Mouse (Mus musculus) lung, embryonic 15.5 days (tissue): ENCODE results near the gene Fam222a. TPM values are rescaled to one million over a fixed set of nuclear protein-coding genes. Genes with fewer than 3 reads are reported as not detected.
A peak's percentile ranks its signal among the peaks of the same experiment; 100 is the strongest.

Experiments used
- ATAC-seq: fragments of 200-750 bp; cut with Nextera tagmentation; 2 replicates; pipeline ENCODE4 v1.8.0; 2017; ENCODE audit warnings: moderate number of reproducible peaks, borderline replicate concordance; ENCODE audit not compliant: low FRiP score, low TSS enrichment; ENCODE audit errors: extremely low read depth
- H3K27ac ChIP-seq: fragments of 300-500 bp; sonication (generic); 2 replicates; pipeline ENCODE4 v1.5.1; 2015; ENCODE audit warnings: moderate library complexity, mild to moderate bottlenecking, inconsistent platforms
- H3K27me3 ChIP-seq: fragments of 300-500 bp; sonication (generic); 2 replicates; pipeline ENCODE4 v1.6.1; 2015; ENCODE audit warnings: inconsistent platforms
- H3K36me3 ChIP-seq: fragments of 300-500 bp; sonication (generic); 2 replicates; pipeline ENCODE4 v1.6.1; 2015; ENCODE audit warnings: inconsistent platforms
- H3K4me1 ChIP-seq: fragments of 300-500 bp; sonication (generic); 2 replicates; pipeline ENCODE4 v1.6.1; 2015; ENCODE audit warnings: inconsistent platforms
- H3K4me2 ChIP-seq: fragments of 300-500 bp; sonication (generic); 2 replicates; pipeline ENCODE4 v1.6.1; 2015; ENCODE audit warnings: inconsistent platforms, mild to moderate bottlenecking, moderate library complexity
- H3K4me3 ChIP-seq: fragments of 300-500 bp; sonication (generic); 2 replicates; pipeline ENCODE4 v1.5.1; 2015; ENCODE audit warnings: mild to moderate bottlenecking, inconsistent platforms
- H3K9ac ChIP-seq: fragments of 300-500 bp; sonication (generic); 2 replicates; pipeline ENCODE4 v1.6.1; 2015; ENCODE audit warnings: inconsistent platforms
- H3K9me3 ChIP-seq: fragments of 300-500 bp; sonication (generic); 2 replicates; pipeline ENCODE4 v1.6.1; 2016; ENCODE audit warnings: inconsistent platforms
- WGBS: fragments of 180-500 bp; shearing (Covaris S2); methylation state at CpG from one replicate; pipeline ENCODE4 v1.1.7; 2015; 5-methylcytosine and 5-hydroxymethylcytosine counted together
- polyA plus RNA-seq: library from polyadenylated mRNA; unstranded; fragments of >200 nt; fragmentation: Nextera tagmentation; extraction: Ambion mirVana; gene quantifications from 2 replicates; pipeline ENCODE4 v1.2.1, GENCODE M21; 2015

Gene Fam222a
- polyA plus RNA-seq, 1 experiment from 2014 or later: 2.1 TPM

DNA sequence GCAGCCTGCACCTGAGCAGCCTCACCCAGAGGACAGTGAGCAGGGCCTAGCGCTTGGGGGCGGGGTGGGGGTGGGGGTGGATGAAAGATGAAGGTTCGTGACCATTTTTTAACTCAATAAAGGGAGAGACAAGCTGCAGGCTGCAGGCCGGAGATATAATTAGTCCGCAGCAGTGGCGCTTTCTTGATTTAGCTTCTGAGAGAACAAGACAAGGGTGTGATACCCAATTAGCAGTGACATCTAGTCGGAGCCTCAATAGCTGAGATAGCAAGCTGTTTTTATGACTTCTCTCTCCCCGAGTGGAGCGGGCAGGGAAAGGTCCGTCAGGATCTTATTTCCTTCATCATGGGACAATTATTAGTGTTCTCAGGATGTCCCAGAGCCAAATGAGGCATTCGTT, 7.2 kb downstream of the Fam222a start:
- no peak overlapping the region for H3K27ac ChIP-seq
- H3K4me1 ChIP-seq: peaks cover 55% of the 10 kb centered on the region
- H3K4me3 ChIP-seq: no peak overlapping the region
- no peaks in the 10 kb centered on the region for H3K36me3 ChIP-seq
- no peak for ATAC-seq
- 53% methylated on average over 11 of the region's 11 CpGs for WGBS
- no peaks in the 10 kb centered on the region for H3K9me3 ChIP-seq
- H3K4me2 ChIP-seq: no peak overlapping the region
- H3K27me3 ChIP-seq: peaks cover 22% of the 10 kb centered on the region
- no peak overlapping the region for H3K9ac ChIP-seq

DNA sequence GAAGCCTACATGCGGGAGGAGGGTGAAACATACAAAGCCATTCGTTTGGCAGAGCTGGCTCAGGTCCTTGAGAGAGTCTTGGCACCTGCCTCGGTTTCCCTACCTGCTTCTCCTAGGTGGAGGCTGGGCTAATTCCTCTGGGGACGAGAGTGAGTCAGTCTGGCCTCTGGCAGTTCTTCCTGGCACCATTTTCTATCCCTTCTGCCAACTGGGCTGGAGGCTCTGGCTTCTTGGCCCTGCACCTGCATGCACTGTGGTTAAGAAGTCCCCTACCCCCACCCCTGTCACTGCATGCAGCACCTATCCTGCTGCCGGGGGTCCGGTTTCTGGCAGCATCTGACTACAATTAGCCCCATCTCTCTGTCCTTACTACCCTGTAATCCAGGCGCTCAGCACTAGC, 7.7 kb downstream of the Fam222a start:
- no peak overlapping the region for H3K4me2 ChIP-seq
- peaks cover 18% of the 10 kb centered on the region for H3K27me3 ChIP-seq
- 82% methylated on average over 7 of the region's 7 CpGs for WGBS
- ATAC-seq: no peak
- H3K4me1 ChIP-seq: peaks cover 50% of the 10 kb centered on the region
- no peak overlapping the region for H3K9ac ChIP-seq
- H3K36me3 ChIP-seq: no peaks in the 10 kb centered on the region
- no peak overlapping the region for H3K27ac ChIP-seq
- H3K9me3 ChIP-seq: no peaks in the 10 kb centered on the region
- H3K4me3 ChIP-seq: no peak overlapping the region

DNA sequence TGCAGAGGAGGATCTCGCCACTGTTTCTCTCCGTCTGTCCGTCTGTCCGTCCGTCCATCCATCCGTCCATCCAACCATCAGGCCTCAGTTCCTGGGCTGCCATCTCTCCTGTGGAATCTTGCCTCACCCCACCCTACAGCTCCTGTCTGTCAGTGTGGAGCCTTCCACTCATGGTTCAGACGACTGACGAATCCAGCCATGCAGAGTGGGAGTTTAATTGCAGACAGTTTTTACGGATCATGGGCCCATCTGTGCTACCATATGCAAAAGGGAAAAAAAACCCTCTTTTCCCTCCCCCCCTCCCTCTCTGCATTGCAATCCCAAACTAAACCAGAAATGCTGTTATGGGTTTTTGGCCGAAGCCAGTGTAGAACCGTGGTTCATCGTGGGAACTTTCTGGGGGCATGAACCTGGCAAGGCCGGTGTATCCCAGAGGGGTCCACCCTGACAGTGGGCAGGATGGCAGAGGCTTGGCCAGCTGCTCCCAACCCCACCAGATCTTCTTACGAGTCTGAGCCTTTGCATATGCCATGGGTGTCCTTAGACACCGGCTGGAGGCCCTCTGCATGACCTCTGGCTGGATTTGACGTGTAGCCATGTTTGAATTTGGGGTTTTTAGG, 8.3 kb downstream of the Fam222a start:
- H3K9me3 ChIP-seq: no peaks in the 10 kb centered on the region
- no peak overlapping the region for H3K4me3 ChIP-seq
- WGBS: 89% methylated on average over 16 of the region's 16 CpGs
- H3K9ac ChIP-seq: no peak overlapping the region
- H3K4me2 ChIP-seq: no peak overlapping the region
- ATAC-seq: no peak
- peaks cover 47% of the 10 kb centered on the region for H3K4me1 ChIP-seq
- no peaks in the 10 kb centered on the region for H3K36me3 ChIP-seq
- H3K27me3 ChIP-seq: peaks cover 13% of the 10 kb centered on the region
- H3K27ac ChIP-seq: no peak overlapping the region

DNA sequence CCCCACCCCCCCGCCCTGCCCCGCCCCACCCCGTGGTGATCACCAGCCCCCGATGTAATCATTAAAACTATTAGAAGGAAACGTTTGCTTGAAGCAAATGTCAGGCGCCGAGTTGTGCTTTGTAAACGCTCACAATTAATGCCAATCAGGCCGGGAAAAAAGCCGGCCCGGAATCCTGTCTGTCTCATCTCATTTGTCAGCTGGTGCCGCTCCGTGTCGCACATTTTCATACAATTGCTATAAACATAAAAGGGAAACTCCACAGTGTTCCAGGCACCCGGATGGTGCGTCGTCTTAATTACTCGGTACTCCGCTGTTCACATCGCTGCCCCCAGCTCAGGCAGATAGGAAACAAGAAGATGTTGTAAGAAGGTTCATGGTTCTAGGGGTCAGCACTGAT, 10.5 kb downstream of the Fam222a start:
- Histone ChIP-seq H3K9me3 (no peaks in the 10 kb centered on the region), H3K4me1 (peaks cover 39% of the 10 kb centered on the region), H3K36me3 (no peaks in the 10 kb centered on the region), H3K4me2 (no peak overlapping the region), H3K27me3 (no peaks in the 10 kb centered on the region), H3K9ac (no peak overlapping the region), H3K27ac (no peak overlapping the region), H3K4me3 (no peak overlapping the region)
- no peak for ATAC-seq
- 43% methylated on average over 20 of the region's 20 CpGs for WGBS

DNA sequence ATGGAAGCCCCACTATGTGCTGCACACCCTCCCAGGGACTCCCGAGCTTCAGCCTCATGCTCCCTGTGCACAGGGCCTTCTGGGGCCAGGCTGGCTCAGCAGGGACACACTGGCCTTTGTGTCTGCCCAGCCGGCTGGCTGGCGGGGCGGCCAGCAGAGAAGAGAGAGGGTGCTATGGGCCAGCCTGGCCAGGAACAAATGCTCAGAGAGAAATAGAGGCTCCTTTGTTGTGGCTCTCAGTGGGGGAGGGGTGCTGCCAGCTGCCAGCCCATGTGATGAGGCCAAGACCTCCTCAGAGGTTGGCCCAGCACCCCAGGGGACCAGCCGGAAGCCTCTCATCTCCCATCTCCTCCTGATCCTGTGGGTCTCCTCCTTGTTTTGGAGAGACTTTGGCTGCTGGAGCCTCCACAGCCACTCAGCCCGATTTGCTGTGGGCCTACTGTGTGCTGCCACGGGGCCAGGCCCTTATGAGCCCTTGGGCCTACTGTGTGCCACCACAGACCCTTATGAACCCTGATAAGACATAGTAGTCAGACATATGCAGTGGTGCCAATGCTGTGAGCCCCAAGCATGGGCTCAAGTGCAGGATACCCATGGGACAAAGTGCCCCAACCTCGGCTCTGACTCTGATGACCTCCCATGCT, 12.0 kb downstream of the Fam222a start:
- ATAC-seq: no peak
- Histone ChIP-seq H3K4me1 (peaks cover 37% of the 10 kb centered on the region), H3K4me2 (no peak overlapping the region), H3K9me3 (no peaks in the 10 kb centered on the region), H3K27ac (no peak overlapping the region), H3K36me3 (no peaks in the 10 kb centered on the region), H3K9ac (no peak overlapping the region), H3K27me3 (no peaks in the 10 kb centered on the region), H3K4me3 (no peak overlapping the region)
- WGBS: 61% methylated on average over 8 of the region's 8 CpGs

DNA sequence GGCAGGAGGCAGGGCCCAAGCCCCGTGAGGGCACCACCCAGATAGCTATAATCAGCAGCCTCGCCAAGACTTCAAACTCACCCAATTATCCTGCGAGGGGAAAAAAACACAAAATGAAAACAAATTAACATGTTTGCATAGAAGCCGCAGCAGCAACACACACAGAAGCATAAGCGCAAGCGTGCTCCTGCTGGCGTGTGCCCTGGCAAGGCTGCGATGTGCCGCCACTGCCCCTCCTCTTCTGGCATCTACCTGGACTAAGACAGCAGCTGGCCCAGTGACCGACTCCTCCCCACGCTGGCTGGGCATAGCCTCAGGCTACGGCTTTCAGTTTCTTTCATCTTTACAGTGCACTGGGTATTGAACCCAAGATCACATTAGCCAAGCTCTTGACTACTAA, 13.7 kb downstream of the Fam222a start:
- no peak overlapping the region for H3K27ac ChIP-seq
- no peak for ATAC-seq
- 62% methylated on average over 12 of the region's 12 CpGs for WGBS
- H3K4me2 ChIP-seq: no peak overlapping the region
- no peaks in the 10 kb centered on the region for H3K9me3 ChIP-seq
- peaks cover 43% of the 10 kb centered on the region for H3K4me1 ChIP-seq
- no peaks in the 10 kb centered on the region for H3K27me3 ChIP-seq
- H3K36me3 ChIP-seq: no peaks in the 10 kb centered on the region
- no peak overlapping the region for H3K9ac ChIP-seq
- no peak overlapping the region for H3K4me3 ChIP-seq

DNA sequence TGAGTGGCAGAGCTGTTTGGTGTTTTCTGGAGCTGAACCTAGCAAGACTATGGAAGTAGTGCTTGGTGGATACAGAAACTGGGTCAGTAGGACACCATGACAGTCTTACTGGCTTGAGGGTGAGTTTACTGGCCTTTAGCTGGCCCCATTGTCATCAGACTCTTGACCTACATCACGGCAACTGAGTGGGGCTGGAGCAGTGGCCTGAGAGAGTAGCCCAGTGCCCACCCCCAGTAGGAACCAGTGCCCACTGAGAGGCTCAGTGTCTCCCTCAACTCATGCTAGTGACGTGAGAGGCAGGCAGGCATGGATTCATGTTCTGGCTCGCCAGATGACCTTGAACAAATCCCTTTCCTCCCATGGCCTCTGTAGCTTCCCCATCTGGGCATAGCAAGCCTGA, 15.2 kb downstream of the Fam222a start:
- Histone ChIP-seq H3K4me1 (peaks cover 49% of the 10 kb centered on the region), H3K4me2 (no peak overlapping the region), H3K36me3 (no peaks in the 10 kb centered on the region), H3K9me3 (no peaks in the 10 kb centered on the region), H3K27me3 (no peaks in the 10 kb centered on the region), H3K9ac (no peak overlapping the region), H3K27ac (no peak overlapping the region), H3K4me3 (no peak overlapping the region)
- 83% methylated on average over 3 of the region's 3 CpGs for WGBS
- no peak for ATAC-seq

DNA sequence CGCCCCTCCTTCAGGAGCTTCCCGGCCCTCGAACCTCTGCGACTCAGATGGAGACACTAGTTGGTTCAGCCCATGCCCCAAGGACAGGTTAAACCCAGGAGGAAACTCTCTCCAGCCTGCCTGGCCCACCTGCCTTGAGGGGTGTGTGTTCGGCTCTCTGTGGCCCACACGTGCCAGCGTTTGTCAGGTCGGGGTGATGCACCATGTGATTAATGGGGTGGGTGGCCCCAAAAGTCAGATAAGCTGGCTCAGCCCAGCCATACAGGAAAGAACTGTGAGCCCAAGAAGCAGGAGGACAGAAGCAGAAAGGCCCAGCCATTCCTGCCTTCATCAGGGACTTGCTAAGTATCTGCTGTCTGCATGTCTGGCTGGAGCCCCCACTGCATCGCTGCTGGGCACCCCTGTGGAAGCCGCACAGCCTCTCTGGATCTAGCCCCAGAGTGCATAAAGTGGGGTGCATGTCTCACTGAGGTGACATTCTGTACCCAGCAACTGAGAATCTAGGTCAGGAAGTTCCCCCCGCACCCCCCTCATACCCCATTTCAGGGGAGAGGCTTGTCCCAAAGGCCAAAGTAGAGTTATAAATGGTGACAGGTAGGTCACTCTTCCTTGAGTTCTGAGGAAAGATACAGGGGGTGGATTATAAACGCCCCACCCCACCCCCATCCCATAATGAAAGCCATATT, 15.8 kb downstream of the Fam222a start:
- no peaks in the 10 kb centered on the region for H3K27me3 ChIP-seq
- WGBS: 51% methylated on average over 12 of the region's 12 CpGs
- 0 out of 2 replicates have a peak overlapping the region, but pooled peaks have one; percentile 37 for H3K27ac ChIP-seq
- H3K4me1 ChIP-seq: peaks cover 51% of the 10 kb centered on the region
- ATAC-seq: no peak
- no peak overlapping the region for H3K4me2 ChIP-seq
- H3K9ac ChIP-seq: no peak overlapping the region
- H3K36me3 ChIP-seq: no peaks in the 10 kb centered on the region
- no peak overlapping the region for H3K4me3 ChIP-seq
- H3K9me3 ChIP-seq: no peaks in the 10 kb centered on the region

DNA sequence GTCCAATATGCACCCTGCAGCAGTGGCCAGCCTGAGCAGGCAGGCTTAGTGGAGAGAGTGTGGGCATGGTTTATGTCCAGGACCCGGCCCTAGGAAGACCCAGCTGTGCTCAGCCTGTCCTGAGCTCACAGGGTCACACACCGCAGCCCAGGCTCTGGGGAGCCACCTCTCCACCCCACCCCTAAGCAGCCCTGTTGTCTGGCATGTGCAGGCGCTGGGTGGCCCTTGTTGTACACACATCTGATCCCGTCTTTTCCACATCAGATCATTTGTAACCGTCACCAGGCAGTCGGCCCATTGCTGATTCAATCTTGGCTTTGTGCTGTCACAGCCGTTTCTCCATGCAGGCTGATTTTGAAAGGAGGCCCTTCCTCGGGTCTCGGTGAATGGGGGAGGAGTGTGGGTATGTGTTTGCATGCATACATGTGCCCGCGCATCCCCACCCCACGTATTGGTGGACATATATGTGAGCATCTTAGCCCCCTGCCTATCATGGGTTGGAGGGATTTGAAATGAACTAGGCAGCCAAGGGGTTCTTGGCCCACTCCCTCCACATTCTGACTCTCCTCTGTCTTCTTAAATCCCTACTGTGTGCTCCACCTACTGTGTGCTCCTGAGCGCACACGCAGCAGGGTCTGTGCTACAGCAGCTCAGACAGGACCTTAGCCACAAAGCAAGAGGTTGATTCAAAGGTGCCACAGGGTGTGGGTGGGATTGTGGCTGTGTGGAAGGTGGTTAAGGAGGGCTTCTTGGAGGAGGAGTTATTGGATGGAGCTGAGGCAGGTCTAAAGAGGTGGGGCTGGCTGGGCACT, 16.7 kb downstream of the Fam222a start:
- H3K4me3 ChIP-seq: no peak overlapping the region
- H3K4me2 ChIP-seq: no peak overlapping the region
- H3K36me3 ChIP-seq: no peaks in the 10 kb centered on the region
- H3K4me1 ChIP-seq: peaks cover 60% of the 10 kb centered on the region
- peak; percentile 63; the same call in 1 of the 2 replicates for ATAC-seq
- no peaks in the 10 kb centered on the region for H3K27me3 ChIP-seq
- H3K27ac ChIP-seq: peak overlapping the region; percentile 45; the same call in 1 of the 2 replicates
- WGBS: 44% methylated on average over 14 of the region's 14 CpGs
- H3K9ac ChIP-seq: no peak overlapping the region
- H3K9me3 ChIP-seq: no peaks in the 10 kb centered on the region

DNA sequence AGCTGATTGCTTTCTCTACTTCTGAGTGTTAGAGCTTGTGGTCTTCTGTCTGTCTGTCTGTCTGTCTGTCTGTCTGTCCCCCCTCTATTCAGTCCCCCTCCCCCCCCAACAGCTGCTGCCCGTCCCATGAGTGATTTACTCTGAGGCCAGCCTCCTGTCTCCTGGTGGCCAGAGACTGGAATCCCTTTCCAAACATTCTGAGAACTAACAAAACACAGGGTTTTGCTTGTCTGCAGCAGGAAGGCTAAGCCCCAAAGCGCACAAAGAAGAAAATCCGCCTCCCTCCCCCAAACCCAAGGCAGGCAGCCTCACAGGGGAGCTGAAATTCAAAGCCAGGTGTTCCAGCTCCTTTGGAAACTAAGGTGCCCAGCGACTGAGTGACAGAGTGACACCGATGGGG, 17.9 kb downstream of the Fam222a start:
- Histone ChIP-seq H3K4me2 (no peak overlapping the region), H3K9me3 (no peaks in the 10 kb centered on the region), H3K4me1 (peaks cover 72% of the 10 kb centered on the region), H3K27ac (peak overlapping the region; percentile 55; the same call in 1 of the 2 replicates), H3K27me3 (no peaks in the 10 kb centered on the region), H3K9ac (no peak overlapping the region), H3K36me3 (no peaks in the 10 kb centered on the region), H3K4me3 (no peak overlapping the region)
- WGBS: 10% methylated on average over 5 of the region's 5 CpGs
- ATAC-seq: no peak

DNA sequence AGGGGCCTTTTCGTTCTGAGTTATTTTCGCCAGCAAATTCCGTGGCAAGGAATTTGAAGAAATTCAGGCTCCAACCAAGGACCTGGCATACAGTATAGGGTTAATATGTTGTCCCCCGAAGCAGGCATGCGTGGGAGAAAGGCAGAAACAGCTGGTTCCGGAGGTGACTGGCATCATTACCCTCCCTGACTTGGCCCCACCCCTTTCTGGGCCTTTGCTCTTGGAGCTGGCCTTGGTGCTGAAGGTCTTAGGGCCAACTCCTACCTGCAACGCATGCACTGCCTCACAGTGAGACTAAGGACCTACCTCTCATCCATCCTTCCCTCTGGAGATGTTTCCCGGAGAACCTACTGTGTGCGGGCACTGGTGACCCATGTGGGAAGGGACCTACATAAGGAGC, 20.1 kb downstream of the Fam222a start:
- Histone ChIP-seq H3K4me1 (peaks cover 83% of the 10 kb centered on the region), H3K9ac (no peak overlapping the region), H3K9me3 (no peaks in the 10 kb centered on the region), H3K36me3 (no peaks in the 10 kb centered on the region), H3K27ac (no peak overlapping the region), H3K4me2 (no peak overlapping the region), H3K27me3 (no peaks in the 10 kb centered on the region), H3K4me3 (no peak overlapping the region)
- ATAC-seq: no peak
- WGBS: 38% methylated on average over 9 of the region's 9 CpGs
